Mouse (Mus musculus): ENCODE results near the gene 2010300C02Rik.
"Not testable (repeated sequence)": the region's sequence is repeated elsewhere in the genome, so short reads cannot be mapped to it uniquely, and the experiment has no call there.

2010300C02Rik gene

GRCm38 (mm10) chr1:37719761-37720640, at the start of gene 2010300C02Rik:
Gene 2010300C02Rik, minus strand, starts transcription at chr1:37720085.
- DNase-seq = peak; percentile 84

- peak; percentile 41 for DNase-seq
Observed at GRCm38 (mm10) chr1:37759407-37759806, 39.5 kb upstream of the 2010300C02Rik start.

- DNase-seq = no peak
Observed at GRCm38 (mm10) chr1:37744650-37745259, 24.9 kb upstream of the 2010300C02Rik start.

DNA sequence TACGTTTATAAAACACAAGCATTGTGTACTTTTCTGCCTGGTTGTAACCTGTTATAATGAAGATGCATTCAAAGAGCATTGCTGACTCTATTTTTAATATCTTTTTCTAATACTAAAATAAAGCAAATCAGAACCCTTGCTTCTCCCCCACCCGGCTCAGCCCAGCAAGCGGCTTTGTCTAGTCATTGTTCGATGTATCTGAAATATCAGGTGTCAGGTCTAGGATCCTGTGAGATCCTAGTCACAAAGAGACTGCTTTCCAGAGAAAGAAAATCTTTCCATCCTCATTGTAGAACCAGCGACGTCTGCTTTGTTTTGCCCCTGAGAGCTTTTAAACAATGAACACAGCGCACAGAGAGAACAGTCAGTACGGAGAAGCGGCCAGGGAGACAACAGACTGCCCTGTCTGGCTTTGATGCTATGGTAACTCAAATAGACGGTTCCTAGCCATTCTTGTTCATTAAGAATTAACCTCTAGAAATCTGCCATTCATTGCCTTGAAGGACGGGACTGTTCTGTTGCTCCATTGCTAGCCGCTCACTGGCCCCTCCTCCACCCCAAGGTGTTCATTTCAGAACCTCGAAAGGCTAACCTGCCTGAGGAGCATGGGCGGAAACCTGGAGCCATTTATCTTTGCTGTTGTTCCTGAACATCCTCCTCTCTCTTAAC, 22.9 kb upstream of the 2010300C02Rik start:
- DNase-seq = no peak

- no peak for DNase-seq
Observed at GRCm38 (mm10) chr1:37742126-37742525, 22.2 kb upstream of the 2010300C02Rik start.

DNA sequence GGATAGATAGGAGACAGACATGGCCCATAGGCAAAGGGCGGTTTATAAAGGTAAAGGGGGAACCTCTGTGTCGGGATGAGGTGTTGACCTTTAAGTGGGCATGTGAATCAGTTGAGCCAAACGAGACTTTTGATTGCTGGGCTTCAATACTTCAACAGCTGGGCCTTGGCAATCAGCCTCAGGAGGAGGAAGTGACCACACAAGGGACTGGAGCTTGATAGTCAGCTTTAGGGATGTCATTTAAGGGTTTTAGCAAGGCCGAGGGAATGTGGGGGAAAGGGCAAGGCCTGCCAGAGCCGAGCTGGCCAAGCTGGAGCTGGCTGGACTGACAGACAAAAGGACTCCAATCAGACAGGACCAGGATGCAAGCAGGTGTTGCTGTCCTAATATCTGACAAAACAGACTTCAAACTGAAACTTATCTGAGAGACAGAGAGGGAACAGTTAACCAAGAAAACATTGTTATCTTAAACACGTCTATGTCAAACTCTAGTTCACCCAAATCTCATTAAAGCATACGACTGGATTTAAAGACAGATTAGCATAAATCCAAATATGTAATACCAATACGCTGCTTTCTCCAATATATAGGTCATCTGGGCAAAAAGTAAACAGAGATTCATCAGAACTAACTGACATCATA, 20.4 kb upstream of the 2010300C02Rik start:
- no peak for DNase-seq

GRCm38 (mm10) chr1:37738895-37739294, 19.0 kb upstream of the 2010300C02Rik start:
- DNase-seq = no peak

- peak; percentile 25 for DNase-seq
Observed at GRCm38 (mm10) chr1:37737045-37737444, 17.2 kb upstream of the 2010300C02Rik start.

DNA sequence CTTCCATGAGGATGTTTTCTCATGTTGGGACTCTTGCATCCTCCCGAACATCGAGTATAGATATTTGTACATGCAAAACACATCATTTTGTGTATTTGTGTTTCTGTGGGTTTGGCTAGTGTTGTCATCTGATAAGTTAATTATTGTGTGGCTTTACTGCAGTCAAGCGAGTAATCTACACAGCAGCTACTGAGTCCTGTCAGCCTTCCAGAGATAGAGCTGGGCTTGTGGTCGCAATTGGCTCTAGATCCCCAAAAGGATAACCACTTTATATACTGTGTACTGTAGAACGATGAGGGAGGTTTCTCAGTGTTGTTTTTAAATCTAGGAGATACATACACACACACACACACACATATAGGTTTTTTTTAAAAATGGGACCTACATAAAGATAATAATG, 16.0 kb upstream of the 2010300C02Rik start:
- DNase-seq = no peak

DNA sequence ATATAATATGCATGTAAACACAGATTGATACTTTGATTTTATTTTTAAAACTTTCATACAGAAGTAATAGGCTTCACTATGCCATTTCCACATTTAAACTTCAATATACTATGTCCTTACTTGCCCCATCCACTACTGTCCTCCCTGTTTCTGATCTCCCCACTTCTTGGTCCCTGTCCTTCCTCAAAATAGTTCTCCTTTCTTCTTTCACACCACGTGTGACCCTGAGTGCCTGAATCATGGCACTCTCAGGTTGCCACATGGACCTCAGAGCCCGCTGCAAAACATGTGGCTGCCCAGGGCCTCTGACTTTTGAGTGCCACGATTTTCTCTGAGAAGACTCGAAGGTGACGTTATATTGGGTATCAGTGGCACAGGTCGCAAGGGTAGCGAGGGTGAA, 15.0 kb upstream of the 2010300C02Rik start:
- no peak for DNase-seq

DNA sequence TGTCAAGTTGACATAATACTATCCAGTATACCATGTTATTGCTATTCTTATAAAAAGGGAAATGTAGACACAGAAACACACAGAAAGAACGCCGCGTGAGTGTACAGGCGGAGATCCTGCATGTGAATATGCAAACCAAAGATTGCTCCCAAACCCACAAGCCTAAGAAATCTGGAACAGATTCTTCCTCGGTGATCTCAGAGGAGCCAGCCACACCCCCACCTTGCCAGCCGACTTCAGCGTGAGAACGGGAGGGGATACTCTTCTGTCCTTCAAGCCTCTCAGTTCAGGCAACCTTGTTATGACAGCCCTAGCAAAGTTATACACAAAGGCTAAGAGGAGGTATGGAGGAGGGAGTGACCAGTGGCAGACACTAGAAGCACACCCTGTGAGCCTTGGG, 9.5 kb upstream of the 2010300C02Rik start:
- no peak for DNase-seq

GRCm38 (mm10) chr1:37728053-37728452, 8.2 kb upstream of the 2010300C02Rik start:
- DNase-seq = no peak

DNA sequence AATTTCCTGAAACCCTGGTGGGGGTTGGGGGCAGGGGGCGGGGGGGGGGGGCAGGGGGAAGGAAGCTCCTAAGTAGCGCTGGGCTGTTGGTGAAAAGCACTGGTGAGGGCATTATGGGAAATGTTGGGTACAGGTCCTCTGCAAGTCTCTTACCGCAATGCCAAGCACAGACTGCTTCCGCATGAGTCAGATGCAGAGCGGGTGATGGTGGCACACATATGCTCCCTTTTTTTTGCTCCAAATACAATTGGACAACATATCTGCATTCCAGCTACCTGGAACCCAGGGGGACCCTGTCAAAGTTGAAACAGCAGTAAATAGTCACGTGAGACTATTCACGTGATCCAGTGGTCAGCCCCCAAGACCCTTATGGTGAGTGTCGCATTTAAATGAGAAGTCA, 7.3 kb upstream of the 2010300C02Rik start:
- no peak for DNase-seq

DNA sequence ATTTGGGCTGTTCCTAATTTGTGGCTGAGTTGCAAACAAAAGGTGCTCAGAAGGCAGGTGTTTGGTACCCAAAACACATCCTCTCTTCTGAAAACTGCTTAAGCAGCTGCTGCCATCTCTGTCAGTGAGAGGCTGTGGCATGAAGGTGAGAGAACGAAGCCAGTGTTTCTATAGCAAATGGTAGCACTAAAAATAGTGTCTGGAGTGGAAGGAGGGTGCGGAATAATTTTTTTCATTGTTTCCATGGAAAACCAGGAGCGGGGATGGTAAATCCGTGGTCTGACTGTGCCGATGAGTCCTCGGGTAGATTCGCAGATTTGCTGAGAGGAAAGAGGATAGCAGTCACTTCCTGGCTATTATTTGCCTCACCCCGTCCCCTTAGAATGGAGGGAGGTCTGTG, 6.5 kb upstream of the 2010300C02Rik start:
- DNase-seq = no peak

- DNase-seq = peak; percentile 15
Observed at GRCm38 (mm10) chr1:37725880-37726279, 6.0 kb upstream of the 2010300C02Rik start.

DNA sequence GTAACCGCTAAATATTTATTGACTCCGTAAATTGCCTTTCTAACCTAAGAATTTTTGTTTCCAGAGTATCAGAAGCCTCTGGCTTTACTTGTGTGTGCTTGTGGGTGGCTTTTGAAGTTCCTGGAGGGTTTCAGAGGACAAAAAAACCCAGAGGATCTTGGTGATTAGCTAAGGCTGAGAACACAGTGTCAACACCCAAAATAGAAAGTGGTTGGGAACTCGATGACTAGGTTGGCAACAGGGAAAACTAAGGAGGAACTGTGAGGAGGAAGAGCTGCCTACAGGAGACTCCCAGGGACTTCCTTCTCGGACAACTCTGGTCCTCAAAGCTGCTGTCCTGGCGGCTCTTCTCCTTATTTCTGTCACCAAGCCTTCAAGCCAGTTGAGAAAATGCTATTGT, 1.2 kb upstream of the 2010300C02Rik start:
- DNase-seq = no peak

- peak; percentile 36 for DNase-seq
Observed at GRCm38 (mm10) chr1:37719030-37719723, 708 bp downstream of the 2010300C02Rik start.

- DNase-seq = no peak
Observed at GRCm38 (mm10) chr1:37718516-37718915, 1.4 kb downstream of the 2010300C02Rik start.

DNA sequence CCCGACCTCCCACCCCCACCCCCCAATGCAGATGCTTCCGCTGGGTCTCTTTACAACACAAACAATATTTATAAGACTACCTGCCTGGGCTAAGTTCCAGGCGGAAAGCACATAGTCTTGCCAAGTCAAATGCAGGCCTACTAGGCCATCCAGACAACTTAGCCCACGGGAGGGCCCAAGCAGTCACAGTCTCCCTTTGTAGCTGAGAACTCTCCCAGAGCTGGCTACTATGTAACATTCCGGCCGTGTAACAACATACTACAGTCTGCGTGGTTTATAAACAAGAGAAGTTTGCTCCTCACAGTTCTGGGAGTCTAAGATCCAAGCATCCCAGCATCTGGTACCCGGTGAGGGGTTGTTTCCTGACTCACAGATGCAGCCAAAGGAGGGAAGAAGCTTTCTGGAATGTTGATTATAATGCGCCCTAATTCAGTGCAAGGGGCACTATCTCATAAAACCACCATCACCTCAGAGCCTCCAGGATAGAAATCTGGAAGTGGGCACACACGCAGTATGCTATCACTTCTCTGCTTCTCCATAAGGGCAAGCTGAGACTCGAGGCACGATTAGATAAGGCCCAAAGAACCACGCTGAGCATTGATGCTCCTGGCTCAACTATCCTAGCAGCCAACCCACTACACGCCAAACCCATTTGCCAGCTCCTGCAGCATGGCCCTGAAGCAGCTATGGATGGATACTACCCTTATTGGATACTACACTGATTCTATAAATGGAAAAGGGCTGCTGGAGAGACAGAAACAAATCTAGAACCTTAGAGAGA, 2.3 kb downstream of the 2010300C02Rik start:
- no peak for DNase-seq

GRCm38 (mm10) chr1:37712357-37712737, 7.5 kb downstream of the 2010300C02Rik start:
- DNase-seq = not testable (repeated sequence)

GRCm38 (mm10) chr1:37711596-37712356, 8.1 kb downstream of the 2010300C02Rik start:
- no peak for DNase-seq
